Mouse (Mus musculus) kidney, postnatal 10 days (tissue): Measurements from ENCODE around the gene Prl8a9.

Experiments used
- DNase-seq: peaks from one replicate; pipeline ENCODE4 v3.0.0; 2021; ENCODE audit warnings: mixed read lengths

Gene Prl8a9

GRCm38 (mm10) chr13:27564506-27564905 lies at the start of gene Prl8a9:
Gene Prl8a9 (minus strand): TSS chr13:27564606.
- DNase-seq: no peak

- DNase-seq: no peak
Observed at GRCm38 (mm10) chr13:27610482-27610881, 46.1 kb upstream of the Prl8a9 start, which contains the start of gene Prl7b1. Gene Prl7b1 (minus strand): TSS chr13:27610582.

- no peak for DNase-seq
Observed at GRCm38 (mm10) chr13:27582071-27582470, 17.7 kb upstream of the Prl8a9 start, which contains the start of gene Prl8a1. Gene Prl8a1 (minus strand): TSS chr13:27582171.

GRCm38 (mm10) chr13:27553336-27553735 lies 11.1 kb downstream of the Prl8a9 start:
- DNase-seq: no peak

- DNase-seq: no peak
Observed at GRCm38 (mm10) chr13:27523156-27523555, 41.2 kb downstream of the Prl8a9 start.

- no peak for DNase-seq
Observed at GRCm38 (mm10) chr13:27513117-27513516, 51.3 kb downstream of the Prl8a9 start, which contains the start of gene Prl8a8. Gene Prl8a8 (minus strand): TSS chr13:27513217.
